Mouse (Mus musculus): ENCODE results near the gene Fancc.

DNA sequence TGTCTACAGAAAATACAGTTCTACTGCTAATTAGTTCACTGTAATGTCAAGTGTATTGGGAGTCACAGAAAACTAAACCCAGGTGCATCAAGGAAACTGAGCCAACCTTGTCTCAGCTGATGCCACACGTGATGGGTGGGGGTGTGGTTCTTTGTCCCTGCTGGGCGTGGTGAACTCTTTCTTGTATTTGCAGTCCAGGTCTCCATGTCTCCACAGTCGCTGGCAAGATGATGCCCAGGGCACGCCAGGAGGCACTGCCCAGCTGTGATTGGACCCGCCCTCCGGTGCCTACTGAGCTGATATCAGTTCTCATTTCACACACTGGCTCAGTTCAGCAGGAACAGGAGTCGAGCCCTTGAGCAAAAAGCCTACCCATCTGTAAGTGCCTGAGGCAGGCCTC lies 196.1 kb downstream of the Fancc start:
- no peak for TF ChIP-seq CTCF (IDR thresholded peaks at IDR 0.05; ENCODE audit: low read depth, low read length)
- TF ChIP-seq POLR2A (IDR thresholded peaks at IDR 0.05; ENCODE audit: extremely low read depth, insufficient read depth, low read length), result no peak
